Mouse (Mus musculus) neural tube, embryonic 11.5 days (tissue): Measurements from ENCODE around the gene Srebf2. TPM values are rescaled to one million over a fixed set of nuclear protein-coding genes. Genes with fewer than 3 reads are reported as not detected.

Experiments
- ATAC-seq: fragments of 200-750 bp; cut with Nextera tagmentation; 2 replicates; pipeline ENCODE4 v1.8.0; 2017; ENCODE audit warnings: moderate number of reproducible peaks, mild to moderate bottlenecking, moderate TSS enrichment, moderate library complexity; ENCODE audit not compliant: insufficient read depth, low FRiP score, low TSS enrichment
- DNase-seq: peaks from one replicate; pipeline ENCODE4 v3.0.0-alpha.2; 2015; ENCODE audit warnings: low spot score
- H3K27ac ChIP-seq: fragments of 300-500 bp; sonication (generic); 2 replicates; pipeline ENCODE4 v1.5.1; 2014; ENCODE audit warnings: low read depth, mild to moderate bottlenecking, low read length
- H3K27me3 ChIP-seq: fragments of 300-500 bp; sonication (generic); 2 replicates; pipeline ENCODE4 v1.6.1; 2014; ENCODE audit warnings: mild to moderate bottlenecking, low read length, mixed read lengths; ENCODE audit not compliant: control insufficient read depth, insufficient read depth
- H3K36me3 ChIP-seq: fragments of 300-500 bp; sonication (generic); 2 replicates; pipeline ENCODE4 v1.6.1; 2014; ENCODE audit warnings: mild to moderate bottlenecking, low read length, moderate library complexity, mixed read lengths; ENCODE audit not compliant: control insufficient read depth, insufficient read depth
- H3K4me1 ChIP-seq: fragments of 300-500 bp; sonication (generic); 2 replicates; pipeline ENCODE4 v1.6.1; 2014; ENCODE audit warnings: low read length, mixed read lengths; ENCODE audit not compliant: control insufficient read depth, insufficient read depth
- H3K4me2 ChIP-seq: fragments of 300-500 bp; sonication (generic); 2 replicates; pipeline ENCODE4 v1.6.1; 2014; ENCODE audit warnings: low read depth, mild to moderate bottlenecking, moderate library complexity
- H3K4me3 ChIP-seq: fragments of 300-500 bp; sonication (generic); 2 replicates; pipeline ENCODE4 v1.5.1; 2014; ENCODE audit warnings: low read depth, low read length
- H3K9ac ChIP-seq: fragments of 300-500 bp; sonication (generic); 2 replicates; pipeline ENCODE4 v1.6.1; 2014; ENCODE audit warnings: mild to moderate bottlenecking, low read length
- H3K9me3 ChIP-seq: fragments of 300-500 bp; sonication (generic); 2 replicates; pipeline ENCODE4 v1.6.1; 2016; ENCODE audit warnings: low read length; ENCODE audit not compliant: control insufficient read depth
- WGBS: fragments of 180-500 bp; shearing (Covaris S2); extraction: QIAGEN DNeasy Blood & Tissue Kit; methylation state at CpG from one replicate; pipeline ENCODE4 v1.1.7; 2014; 5-methylcytosine and 5-hydroxymethylcytosine counted together
- polyA plus RNA-seq: library from polyadenylated mRNA; unstranded; fragments of >200 nt; fragmentation: Nextera tagmentation; extraction: Ambion mirVana; gene quantifications from 2 replicates; pipeline ENCODE4 v1.2.1, GENCODE M21; 2014

Srebf2 gene
- polyA plus RNA-seq, 1 experiment from 2014 or later: 195 TPM

- no peak overlapping the region for H3K4me2 ChIP-seq
- H3K9ac ChIP-seq: no peak overlapping the region
- H3K4me3 ChIP-seq: no peak overlapping the region
- H3K27ac ChIP-seq: no peak overlapping the region
- ATAC-seq: no peak
- no peaks in the 10 kb centered on the region for H3K4me1 ChIP-seq
- WGBS: 63% methylated on average over 4 of the region's 4 CpGs
- H3K27me3 ChIP-seq: no peaks in the 10 kb centered on the region
- H3K9me3 ChIP-seq: no peaks in the 10 kb centered on the region
- H3K36me3 ChIP-seq: peaks cover 2% of the 10 kb centered on the region; the same call in 1 of the 2 replicates
- peak; percentile 52 for DNase-seq
Observed at GRCm38 (mm10) chr15:82138565-82138964, 8.4 kb upstream of the Srebf2 start.

GRCm38 (mm10) chr15:82139196-82139595 lies 7.8 kb upstream of the Srebf2 start:
- ATAC-seq (no peak), DNase-seq (no peak)
- H3K4me3 ChIP-seq: no peak overlapping the region
- WGBS: 93% methylated on average over 8 of the region's 8 CpGs
- H3K36me3 ChIP-seq: peaks cover 2% of the 10 kb centered on the region; the same call in 1 of the 2 replicates
- no peak overlapping the region for H3K27ac ChIP-seq
- no peaks in the 10 kb centered on the region for H3K9me3 ChIP-seq
- no peak overlapping the region for H3K9ac ChIP-seq
- no peaks in the 10 kb centered on the region for H3K4me1 ChIP-seq
- H3K27me3 ChIP-seq: no peaks in the 10 kb centered on the region
- no peak overlapping the region for H3K4me2 ChIP-seq

GRCm38 (mm10) chr15:82140355-82140754 lies 6.6 kb upstream of the Srebf2 start:
- H3K27ac ChIP-seq: no peak overlapping the region
- 98% methylated on average over 3 of the region's 3 CpGs for WGBS
- H3K27me3 ChIP-seq: no peaks in the 10 kb centered on the region

GRCm38 (mm10) chr15:82144157-82144556 lies 2.8 kb upstream of the Srebf2 start:
- Histone ChIP-seq H3K9ac (no peak overlapping the region), H3K4me1 (peaks cover 15% of the 10 kb centered on the region), H3K9me3 (no peaks in the 10 kb centered on the region), H3K4me3 (no peak overlapping the region), H3K27ac (0 out of 2 replicates have a peak overlapping the region, but pooled peaks have one; percentile 51), H3K36me3 (peaks cover 2% of the 10 kb centered on the region; the same call in 1 of the 2 replicates), H3K27me3 (no peaks in the 10 kb centered on the region), H3K4me2 (no peak overlapping the region)
- DNase-seq (peak; percentile 9), ATAC-seq (no peak)
- WGBS: 90% methylated on average over 5 of the region's 5 CpGs

More at GRCm38 (mm10) chr15:82140355-82140754, 6.6 kb upstream of the Srebf2 start:
- Histone ChIP-seq H3K36me3 (peaks cover 2% of the 10 kb centered on the region; the same call in 1 of the 2 replicates), H3K4me3 (no peak overlapping the region), H3K9ac (no peak overlapping the region), H3K9me3 (no peaks in the 10 kb centered on the region), H3K4me2 (no peak overlapping the region), H3K4me1 (no peaks in the 10 kb centered on the region; the same call in 1 of the 2 replicates)
- no peak for ATAC-seq
- DNase-seq: no peak

- Histone ChIP-seq H3K9me3 (no peaks in the 10 kb centered on the region), H3K4me2 (no peak overlapping the region), H3K4me3 (no peak overlapping the region), H3K27ac (peak overlapping the region; percentile 91; the same call in 1 of the 2 replicates), H3K4me1 (peaks cover 19% of the 10 kb centered on the region), H3K27me3 (no peaks in the 10 kb centered on the region), H3K36me3 (peaks cover 2% of the 10 kb centered on the region; the same call in 1 of the 2 replicates), H3K9ac (no peak overlapping the region)
- DNase-seq: peak; percentile 8
- 71% methylated on average over 2 of the region's 2 CpGs for WGBS
- no peak for ATAC-seq
Observed at GRCm38 (mm10) chr15:82145408-82145807, 1.6 kb upstream of the Srebf2 start.

GRCm38 (mm10) chr15:82145851-82146769 lies 871 bp upstream of the Srebf2 start:
- WGBS: 15% methylated on average over 11 of the region's 11 CpGs
- Histone ChIP-seq H3K4me3 (peak overlapping the region; percentile 72; the same call in 1 of the 2 replicates), H3K36me3 (peaks cover under 1% of the 10 kb centered on the region; the same call in 1 of the 2 replicates), H3K4me1 (peaks cover 19% of the 10 kb centered on the region), H3K27me3 (no peaks in the 10 kb centered on the region), H3K27ac (peak overlapping the region; percentile 91), H3K9ac (no peak overlapping the region), H3K9me3 (no peaks in the 10 kb centered on the region), H3K4me2 (peak overlapping the region; percentile 40)
- ATAC-seq: no peak; the same call in 1 of the 2 replicates
- DNase-seq: peak; percentile 15

GRCm38 (mm10) chr15:82147611-82148111 lies 680 bp downstream of the Srebf2 start:
- Histone ChIP-seq H3K4me2 (peak overlapping the region; percentile 76), H3K27me3 (no peaks in the 10 kb centered on the region), H3K4me1 (peaks cover 19% of the 10 kb centered on the region), H3K9ac (peak overlapping the region; percentile 90), H3K4me3 (peak overlapping the region; percentile 72), H3K36me3 (no peaks in the 10 kb centered on the region), H3K27ac (peak overlapping the region; percentile 94), H3K9me3 (no peaks in the 10 kb centered on the region)
- DNase-seq (peak; percentile 75), ATAC-seq (peak; percentile 22; the same call in 1 of the 2 replicates)
- under 1% methylated on average over 46 of the region's 50 CpGs for WGBS

GRCm38 (mm10) chr15:82148510-82148911 lies 1.5 kb downstream of the Srebf2 start:
- Histone ChIP-seq H3K9ac (peak overlapping the region; percentile 90), H3K4me2 (peak overlapping the region; percentile 76), H3K9me3 (no peaks in the 10 kb centered on the region), H3K36me3 (no peaks in the 10 kb centered on the region), H3K27ac (peak overlapping the region; percentile 94; the same call in 1 of the 2 replicates), H3K4me3 (peak overlapping the region; percentile 72), H3K27me3 (no peaks in the 10 kb centered on the region), H3K4me1 (peaks cover 19% of the 10 kb centered on the region)
- ATAC-seq (no peak), DNase-seq (peak; percentile 9)
- WGBS: 35% methylated on average over 9 of the region's 9 CpGs
